In genomic region chr6:72660391-72660720, GRCm38 (mm10) we compare ENCODE assay signal across 8 mouse cellular contexts. TPM values are rescaled to one million over a fixed set of nuclear protein-coding genes. Genes with fewer than 3 reads are reported as not detected.
DNase-seq lines count a peak whose midpoint lies in the region; ATAC-seq lines count a peak whose summit lies in the region.

No protein-coding gene starts in this region.

- H3K27me3 ChIP-seq in forebrain, embryonic 10.5 days (ENCODE audit: poor library complexity, severe bottlenecking) = no peaks in the 10 kb centered on the region
- no peaks in the 10 kb centered on the region for H3K27me3 ChIP-seq in forebrain, embryonic 15.5 days
- no peaks in the 10 kb centered on the region for H3K27me3 ChIP-seq in kidney, embryonic 16.5 days (ENCODE audit: insufficient read depth, low read length)
- H3K27me3 ChIP-seq in embryonic facial prominence, embryonic 13.5 days = no peaks in the 10 kb centered on the region
- H3K27me3 ChIP-seq in liver, embryonic 12.5 days (replicated peaks) = no peaks in the 10 kb centered on the region

- H3K4me3 ChIP-seq in forebrain, embryonic 10.5 days = no peak overlapping the region
- H3K4me3 ChIP-seq in forebrain, embryonic 15.5 days = no peak overlapping the region
- no peak overlapping the region for H3K4me3 ChIP-seq in kidney, embryonic 16.5 days (ENCODE audit: low read length)
- H3K4me3 ChIP-seq in embryonic facial prominence, embryonic 13.5 days = no peak overlapping the region
- H3K4me3 ChIP-seq in liver, embryonic 12.5 days = no peak overlapping the region

- no peak overlapping the region for H3K9ac ChIP-seq in forebrain, embryonic 15.5 days (replicated peaks)
- H3K9ac ChIP-seq in kidney, embryonic 16.5 days (replicated peaks; ENCODE audit: low read length) = no peak overlapping the region
- H3K9ac ChIP-seq in embryonic facial prominence, embryonic 13.5 days = no peak overlapping the region
- H3K9ac ChIP-seq in liver, embryonic 12.5 days = no peak overlapping the region

- no peak overlapping the region for H3K4me2 ChIP-seq in forebrain, embryonic 15.5 days (replicated peaks)
- H3K4me2 ChIP-seq in kidney, embryonic 16.5 days (replicated peaks; ENCODE audit: low read depth, low read length) = no peak overlapping the region
- H3K4me2 ChIP-seq in embryonic facial prominence, embryonic 13.5 days = no peak overlapping the region
- no peak overlapping the region for H3K4me2 ChIP-seq in liver, embryonic 12.5 days

- ATAC-seq in forebrain, embryonic 15.5 days (replicated peaks) = no peak
- ATAC-seq in kidney, embryonic 16.5 days (ENCODE audit: low FRiP score, low TSS enrichment) = 0 out of 2 replicates have a peak, but pooled peaks have one; percentile 2
- ATAC-seq in embryonic facial prominence, embryonic 13.5 days (ENCODE audit: insufficient number of reproducible peaks, insufficient read depth, low FRiP score, low TSS enrichment, low read depth) = no peak
- ATAC-seq in liver, embryonic 12.5 days = 0 out of 2 replicates have a peak, but pooled peaks have one; percentile 17

- no peaks in the 10 kb centered on the region for H3K9me3 ChIP-seq in forebrain, embryonic 10.5 days
- no peaks in the 10 kb centered on the region for H3K9me3 ChIP-seq in forebrain, embryonic 15.5 days
- no peaks in the 10 kb centered on the region for H3K9me3 ChIP-seq in kidney, embryonic 16.5 days (ENCODE audit: low read length)
- no peaks in the 10 kb centered on the region for H3K9me3 ChIP-seq in embryonic facial prominence, embryonic 13.5 days
- H3K9me3 ChIP-seq in liver, embryonic 12.5 days (replicated peaks) = no peaks in the 10 kb centered on the region

- H3K36me3 ChIP-seq in forebrain, embryonic 10.5 days (replicated peaks) = no peaks in the 10 kb centered on the region
- no peaks in the 10 kb centered on the region for H3K36me3 ChIP-seq in forebrain, embryonic 15.5 days
- no peaks in the 10 kb centered on the region for H3K36me3 ChIP-seq in kidney, embryonic 16.5 days (ENCODE audit: insufficient read depth, low read length)
- H3K36me3 ChIP-seq in embryonic facial prominence, embryonic 13.5 days = no peaks in the 10 kb centered on the region
- no peaks in the 10 kb centered on the region for H3K36me3 ChIP-seq in liver, embryonic 12.5 days

- H3K4me1 ChIP-seq in forebrain, embryonic 10.5 days = peaks cover 56% of the 10 kb centered on the region
- peaks cover 11% of the 10 kb centered on the region for H3K4me1 ChIP-seq in forebrain, embryonic 15.5 days
- H3K4me1 ChIP-seq in kidney, embryonic 16.5 days (ENCODE audit: insufficient read depth, low read length) = peaks cover 73% of the 10 kb centered on the region
- H3K4me1 ChIP-seq in embryonic facial prominence, embryonic 13.5 days = peaks cover 86% of the 10 kb centered on the region
- peaks cover 36% of the 10 kb centered on the region for H3K4me1 ChIP-seq in liver, embryonic 12.5 days

- WGBS in forebrain, embryonic 10.5 days = 90% methylated on average over 6 of the region's 6 CpGs
- 57% methylated on average over 6 of the region's 6 CpGs for WGBS in forebrain, embryonic 15.5 days
- 59% methylated on average over 6 of the region's 6 CpGs for WGBS in kidney, embryonic 16.5 days
- 77% methylated on average over 6 of the region's 6 CpGs for WGBS in embryonic facial prominence, embryonic 13.5 days
- WGBS in liver, embryonic 12.5 days (ENCODE audit: insufficient replicate concordance) = 81% methylated on average over 6 of the region's 6 CpGs

- H3K27ac ChIP-seq in forebrain, embryonic 10.5 days = peak overlapping the region; percentile 22; the same call in 1 of the 2 replicates
- H3K27ac ChIP-seq in forebrain, embryonic 15.5 days (replicated peaks) = no peak overlapping the region
- H3K27ac ChIP-seq in kidney, embryonic 16.5 days (ENCODE audit: low read length) = peak overlapping the region; percentile 65
- H3K27ac ChIP-seq in embryonic facial prominence, embryonic 13.5 days = peak overlapping the region; percentile 97
- H3K27ac ChIP-seq in liver, embryonic 12.5 days = 0 out of 2 replicates have a peak overlapping the region, but pooled peaks have one; percentile 28

- no peak for DNase-seq in forebrain, embryonic 10.5 days (ENCODE audit: extremely low spot score, low spot score)
- DNase-seq in kidney, adult 9 months = no peak
- DNase-seq in layer of hippocampus, adult 9-11 months = no peak
- no peak for DNase-seq in cerebellum, adult 11 months

RNA-seq across cellular contexts. Expression of gene Tgoln1, which starts 43.6 kb away (rescaled TPM):
- 28.6 and 28.7 TPM in 2 replicates for polyA plus RNA-seq in forebrain, embryonic 10.5 days (2016; fragmentation: Nextera tagmentation; extraction: Ambion mirVana)
- 31.5 and 33.5 TPM in 2 replicates for polyA plus RNA-seq in forebrain, embryonic 15.5 days (2015; fragmentation: Nextera tagmentation; extraction: Ambion mirVana)
- 43.3 and 46.3 TPM in 2 replicates for polyA plus RNA-seq in kidney, embryonic 16.5 days (2015; fragmentation: Nextera tagmentation; extraction: Ambion mirVana)
- polyA plus RNA-seq in embryonic facial prominence, embryonic 13.5 days (2015; fragmentation: Nextera tagmentation; extraction: Ambion mirVana) = 21.9 and 24.5 TPM in 2 replicates
- polyA plus RNA-seq in liver, embryonic 12.5 days (2016; fragmentation: Nextera tagmentation; extraction: Ambion mirVana) = 17.8 and 18.8 TPM in 2 replicates

Comparison
In these comparisons a context has a peak if more than half of its experiments do, and no peak if none do; other contexts are left out.
1. ATAC-seq: peak in kidney, embryonic 16.5 days (single experiment) and liver, embryonic 12.5 days (single experiment); none in forebrain, embryonic 15.5 days (single experiment) and embryonic facial prominence, embryonic 13.5 days (single experiment).